Mouse (Mus musculus) G1E (cell line): ENCODE measurements around the gene Hsf2bp.

ENCODE experiments used
- CTCF ChIP-seq: IDR thresholded peaks from 2 replicates; pipeline ENCODE4 v1.5.1; 2012; ENCODE audit warnings: low read depth, low read length, inconsistent platforms, mixed read lengths
- GATA1 ChIP-seq: IDR thresholded peaks from 2 replicates; pipeline ENCODE4 v1.6.1; 2012; ENCODE audit warnings: borderline replicate concordance, low read length, inconsistent platforms, mixed read lengths
- GATA2 ChIP-seq: IDR thresholded peaks from 2 replicates; pipeline ENCODE4 v1.6.1; 2012; ENCODE audit warnings: low read depth, low read length, inconsistent platforms, borderline replicate concordance

DNA sequence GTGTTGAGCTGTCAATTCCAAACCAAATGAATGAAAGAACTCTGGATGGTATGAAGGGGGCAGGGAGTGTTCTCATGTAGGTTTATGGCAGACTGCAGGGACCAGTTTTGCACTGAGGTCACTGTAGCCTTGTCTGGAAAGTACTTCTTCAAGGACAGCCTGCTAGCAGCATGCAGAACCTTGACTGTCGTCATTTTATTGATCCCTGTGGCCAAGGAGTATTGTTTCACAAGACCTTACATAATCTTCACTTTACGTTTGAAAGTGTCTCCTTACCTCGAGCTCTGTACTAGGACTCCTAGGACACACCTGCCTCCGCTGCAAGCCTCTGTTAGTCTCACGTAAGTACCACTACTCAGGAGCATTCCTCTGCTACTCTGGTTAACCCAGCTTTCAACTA is 73.9 kb downstream of the Hsf2bp start:
- TF ChIP-seq GATA1 (no peak), CTCF (no peak), GATA2 (no peak)
